Mouse (Mus musculus) olfactory bulb, adult 2 months (tissue): ENCODE results near the gene Jmjd1c.

Source experiments
- CTCF ChIP-seq: fragments of 200-500 bp; IDR thresholded peaks from 2 replicates; pipeline ENCODE4 v1.5.1; 2012; ENCODE audit warnings: low read depth, mild to moderate bottlenecking, low read length, moderate library complexity; ENCODE audit not compliant: insufficient read depth
- POLR2A ChIP-seq: fragments of 200-500 bp; IDR thresholded peaks from 2 replicates; pipeline ENCODE4 v1.6.1; 2012; ENCODE audit warnings: mild to moderate bottlenecking, low read depth, low read length, moderate library complexity; ENCODE audit not compliant: insufficient read depth

- TF ChIP-seq CTCF (no peak), POLR2A (no peak)
Observed at GRCm38 (mm10) chr10:67051466-67051865, 44.5 kb upstream of the Jmjd1c start.
